Mouse (Mus musculus): Measurements from ENCODE around the gene Cryzl1.

DNA sequence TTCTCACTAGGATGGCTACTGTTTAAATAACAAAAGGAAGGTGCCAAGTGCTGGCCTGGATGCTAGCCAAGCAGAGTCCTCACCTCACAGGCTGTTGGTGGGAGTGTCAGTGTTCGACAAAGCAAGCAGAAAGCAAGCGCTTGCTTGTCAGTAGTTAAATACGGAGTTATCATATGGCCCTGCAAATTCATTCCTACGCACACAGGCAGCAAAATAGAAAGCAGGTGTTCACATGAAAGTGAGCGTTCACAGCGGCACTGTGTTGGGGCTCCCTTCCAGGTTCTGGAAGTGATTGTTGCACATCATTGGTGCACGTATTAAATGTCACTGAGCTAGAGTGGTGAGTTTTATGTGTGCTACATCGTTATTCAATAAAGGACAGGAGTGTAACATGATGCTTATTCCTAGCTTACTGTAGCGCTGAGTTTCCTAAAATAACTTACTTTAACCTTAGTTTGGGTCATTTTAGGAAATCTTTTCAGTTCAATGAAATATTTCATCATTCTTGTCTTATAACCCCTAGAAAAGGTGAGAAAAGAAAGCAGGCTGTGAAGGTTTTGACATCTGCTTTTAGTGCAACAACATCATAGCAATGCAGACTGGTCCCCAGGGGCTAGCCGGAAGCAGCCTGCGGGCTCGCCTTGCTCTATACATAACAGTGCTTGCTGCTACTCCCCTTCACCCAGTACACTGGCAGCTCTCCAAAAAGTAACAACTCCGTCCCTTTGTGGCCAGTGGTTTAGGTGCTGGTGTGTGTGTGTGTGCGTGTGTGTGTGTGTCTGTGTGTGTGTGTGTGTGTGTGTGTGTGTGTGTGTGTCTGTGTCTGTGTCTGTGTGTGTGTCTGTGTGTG is 17.6 kb upstream of the Cryzl1 start:
- TF ChIP-seq NELFE (IDR thresholded peaks at IDR 0.05; ENCODE audit: low read depth, low read length) = no peak
- TF ChIP-seq ELF1 (IDR thresholded peaks at IDR 0.05; ENCODE audit: low read depth, low read length) = no peak
- TF ChIP-seq BHLHE40 (IDR thresholded peaks at IDR 0.05; ENCODE audit: borderline replicate concordance, low read depth, low read length) = no peak
- no peak for TF ChIP-seq RAD21 (IDR thresholded peaks at IDR 0.05; ENCODE audit: low read depth, low read length)
- TF ChIP-seq CTCF (IDR thresholded peaks at IDR 0.05 in 2 of 3, conservative IDR thresholded peaks at IDR 0.05 in 1 of 3; ENCODE audit: control insufficient read depth in 1 of 3, insufficient read depth in 1 of 3, low read depth in 2 of 3, low read length in 3 of 3, poor library complexity in 1 of 3, severe bottlenecking in 1 of 3) = no peak
- TF ChIP-seq USF2 (IDR thresholded peaks at IDR 0.05; ENCODE audit: borderline replicate concordance in 1 of 2, insufficient read depth in 1 of 2, low read depth in 1 of 2, low read length in 2 of 2) = no peak
- no peak for TF ChIP-seq SMC3 (IDR thresholded peaks at IDR 0.05; ENCODE audit: low read depth, low read length)
- TF ChIP-seq CHD2 (IDR thresholded peaks at IDR 0.05; ENCODE audit: low read length) = no peak
- TF ChIP-seq MAFK (IDR thresholded peaks at IDR 0.05; ENCODE audit: borderline replicate concordance, low read depth, low read length) = no peak
- no peak for TF ChIP-seq USF1 (IDR thresholded peaks at IDR 0.05; ENCODE audit: low read depth, low read length)
- TF ChIP-seq ZC3H11A (IDR thresholded peaks at IDR 0.05; ENCODE audit: low read depth, low read length) = no peak
- no peak for TF ChIP-seq POLR2A (IDR thresholded peaks at IDR 0.05; ENCODE audit: control insufficient read depth in 1 of 2, insufficient read depth in 1 of 2, low read depth in 1 of 2, low read length in 2 of 2, poor library complexity in 1 of 2)
- no peak for TF ChIP-seq TBP (IDR thresholded peaks at IDR 0.05; ENCODE audit: low read depth, low read length)
- no peak for TF ChIP-seq KAT2A (conservative IDR thresholded peaks at IDR 0.05; ENCODE audit: low read depth, low read length)

Measured in MEL (cell line).